Mouse (Mus musculus) thymus, adult 2 months (tissue): Measurements from ENCODE around the gene Mecom.

ENCODE experiments used
- CTCF ChIP-seq: fragments of 200-500 bp; IDR thresholded peaks from 2 replicates; pipeline ENCODE4 v1.5.1; 2012; ENCODE audit warnings: mild to moderate bottlenecking, control low read depth, low read length, moderate library complexity, borderline replicate concordance; ENCODE audit not compliant: control insufficient read depth, poor library complexity, insufficient read depth; ENCODE audit errors: extremely low read depth
- POLR2A ChIP-seq: fragments of 200-500 bp; IDR thresholded peaks from 2 replicates; pipeline ENCODE4 v1.6.1; 2012; ENCODE audit warnings: mild to moderate bottlenecking, low read length, control low read depth, moderate library complexity; ENCODE audit not compliant: control insufficient read depth, poor library complexity, insufficient read depth; ENCODE audit errors: extremely low read depth

GRCm38 (mm10) chr3:30140349-30140748 is 407.5 kb downstream of the Mecom start:
- TF ChIP-seq CTCF (no peak), POLR2A (no peak)
